Mouse (Mus musculus) lung, adult 2 months (tissue): ENCODE measurements at regions not wholly inside any gene's neighbourhood (a gene's known extent, or its start where the extent isn't known, plus 50 kb on each side); places are given as distances from the start of the nearest gene placed in this dataset.

Experiments
- CTCF ChIP-seq: fragments of 200-500 bp; IDR thresholded peaks from 2 replicates; pipeline ENCODE4 v1.5.1; 2011; ENCODE audit warnings: mild to moderate bottlenecking, low read length, control low read depth; ENCODE audit not compliant: insufficient read depth
- POLR2A ChIP-seq: fragments of 200-500 bp; IDR thresholded peaks from 2 replicates; pipeline ENCODE4 v1.6.1; 2011; ENCODE audit warnings: low read depth, mild to moderate bottlenecking, control low read depth, low read length, borderline replicate concordance; ENCODE audit errors: extremely low read depth

GRCm38 (mm10) chr7:68976813-68977752 lies 228.0 kb upstream of the Arrdc4 start:
- TF ChIP-seq CTCF = no peak
- no peak for TF ChIP-seq POLR2A
